Mouse (Mus musculus) stomach, embryonic 16.5 days (tissue): ENCODE measurements around the gene Tmem132e. TPM values are rescaled to one million over a fixed set of nuclear protein-coding genes. Genes with fewer than 3 reads are reported as not detected.

ENCODE experiments used
- ATAC-seq: fragments of 200-750 bp; cut with Nextera tagmentation; 2 replicates; pipeline ENCODE4 v1.8.0; 2017; ENCODE audit warnings: moderate number of reproducible peaks, moderate TSS enrichment; ENCODE audit not compliant: insufficient read depth, low FRiP score
- H3K27ac ChIP-seq: fragments of 300-500 bp; sonication (generic); 2 replicates; pipeline ENCODE4 v1.5.1; 2014; ENCODE audit warnings: low read length
- H3K27me3 ChIP-seq: fragments of 300-500 bp; sonication (generic); 2 replicates; pipeline ENCODE4 v1.6.1; 2014; ENCODE audit warnings: low read length, control low read depth, mixed read lengths; ENCODE audit not compliant: control insufficient read depth, insufficient read depth
- H3K36me3 ChIP-seq: fragments of 300-500 bp; sonication (generic); 2 replicates; pipeline ENCODE4 v1.6.1; 2014; ENCODE audit warnings: low read length; ENCODE audit not compliant: control insufficient read depth, insufficient read depth
- H3K4me1 ChIP-seq: fragments of 300-500 bp; sonication (generic); 2 replicates; pipeline ENCODE4 v1.6.1; 2014; ENCODE audit warnings: low read length, control low read depth, mixed read lengths; ENCODE audit not compliant: control insufficient read depth, insufficient read depth
- H3K4me2 ChIP-seq: fragments of 300-500 bp; sonication (generic); 2 replicates; pipeline ENCODE4 v1.6.1; 2014; ENCODE audit warnings: low read depth, low read length, mixed read lengths
- H3K4me3 ChIP-seq: fragments of 300-500 bp; sonication (generic); replicated peaks from 2 replicates; pipeline ENCODE4 v1.5.1; 2014; ENCODE audit warnings: mild to moderate bottlenecking, low read length
- H3K9ac ChIP-seq: fragments of 300-500 bp; sonication (generic); 2 replicates; pipeline ENCODE4 v1.6.1; 2014; ENCODE audit warnings: low read length
- H3K9me3 ChIP-seq: fragments of 300-500 bp; sonication (generic); replicated peaks from 2 replicates; pipeline ENCODE4 v1.6.1; 2016; ENCODE audit warnings: low read length, control low read depth; ENCODE audit not compliant: control insufficient read depth
- WGBS: fragments of 180-500 bp; shearing (Covaris S2); extraction: QIAGEN DNeasy Blood & Tissue Kit; methylation state at CpG from one replicate; pipeline ENCODE4 v1.1.7; 2014; 5-methylcytosine and 5-hydroxymethylcytosine counted together
- polyA plus RNA-seq: library from polyadenylated mRNA; unstranded; fragments of >200 nt; fragmentation: Nextera tagmentation; extraction: Ambion mirVana; gene quantifications from 2 replicates; pipeline ENCODE4 v1.2.1, GENCODE M21; 2015

Gene Tmem132e
- polyA plus RNA-seq, 1 experiment from 2014 or later, result 0.39 TPM

DNA sequence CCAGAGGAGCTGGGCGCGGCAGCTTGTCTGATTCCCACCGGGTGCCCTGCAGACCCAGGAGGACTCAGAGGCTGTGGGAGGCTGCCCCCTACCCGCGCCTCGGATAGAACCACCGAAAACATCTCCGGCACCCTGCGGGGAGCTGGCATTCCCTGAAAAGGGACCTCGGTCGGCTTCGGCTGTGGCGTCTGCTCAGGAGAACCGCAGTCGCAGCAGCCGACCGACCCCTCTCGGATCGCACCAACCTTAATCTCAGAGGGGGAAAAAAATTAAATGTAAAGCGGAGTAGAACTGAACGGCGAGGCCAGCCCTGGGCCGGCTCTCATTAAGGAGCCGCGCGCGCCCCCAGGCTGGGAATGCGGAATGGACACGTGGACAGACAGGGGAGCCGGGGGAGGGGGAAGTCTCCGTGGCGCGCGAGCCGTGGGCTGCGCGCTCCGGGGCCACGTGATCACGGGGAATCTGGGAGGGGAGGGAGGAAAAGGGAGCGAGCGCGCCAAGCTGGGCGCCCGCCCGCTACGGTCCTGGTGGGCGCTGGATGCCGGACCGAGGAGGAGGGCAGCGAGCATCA is 1.6 kb upstream of the Tmem132e start:
- peak; percentile 61; the same call in 1 of the 2 replicates for ATAC-seq
- peak overlapping the region; percentile 65 for H3K9ac ChIP-seq

DNA sequence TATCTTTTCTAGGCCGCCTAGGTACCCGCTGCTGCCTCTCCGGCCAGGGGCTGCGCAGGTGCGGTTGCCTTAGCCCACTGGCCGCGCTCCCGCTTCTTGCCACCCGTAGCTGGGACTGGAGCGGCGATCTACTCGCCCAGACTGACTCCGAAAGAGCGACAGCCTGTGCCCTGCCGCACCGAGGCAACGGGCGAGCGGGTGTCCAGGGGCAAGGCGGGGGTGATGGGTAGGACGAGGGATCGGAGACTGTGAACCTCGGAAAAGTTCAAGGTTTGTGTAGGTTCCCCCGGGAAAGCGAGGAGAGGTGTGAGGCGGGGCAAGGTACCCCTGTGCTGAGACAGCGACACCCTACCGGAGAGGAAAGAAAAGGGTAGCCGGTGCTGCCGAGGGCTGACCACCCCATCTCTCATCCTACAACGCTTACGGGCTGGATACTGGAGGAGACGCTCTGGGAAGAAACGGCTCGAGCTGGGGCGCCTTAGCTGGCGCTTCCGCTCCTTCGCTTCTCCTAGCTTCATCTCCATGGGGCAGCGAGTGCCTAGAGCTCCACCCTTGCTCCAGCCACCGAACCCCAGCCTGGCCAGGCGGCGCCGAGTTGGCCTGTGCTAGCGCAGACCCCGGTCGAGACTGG is 874 bp upstream of the Tmem132e start:
- no peak for ATAC-seq
- no peaks in the 10 kb centered on the region for H3K36me3 ChIP-seq
- under 1% methylated on average over 47 of the region's 47 CpGs for WGBS

More for the DNA sequence above, 1.6 kb upstream of the Tmem132e start:
- no peak overlapping the region for H3K27ac ChIP-seq
- H3K4me1 ChIP-seq, result peaks cover 13% of the 10 kb centered on the region
- no peaks in the 10 kb centered on the region for H3K36me3 ChIP-seq
- under 1% methylated on average over 50 of the region's 51 CpGs for WGBS
- H3K27me3 ChIP-seq, result peaks cover 80% of the 10 kb centered on the region
- H3K4me3 ChIP-seq, result peak overlapping the region; percentile 54
- H3K4me2 ChIP-seq, result peak overlapping the region; percentile 66
- no peaks in the 10 kb centered on the region for H3K9me3 ChIP-seq

DNA sequence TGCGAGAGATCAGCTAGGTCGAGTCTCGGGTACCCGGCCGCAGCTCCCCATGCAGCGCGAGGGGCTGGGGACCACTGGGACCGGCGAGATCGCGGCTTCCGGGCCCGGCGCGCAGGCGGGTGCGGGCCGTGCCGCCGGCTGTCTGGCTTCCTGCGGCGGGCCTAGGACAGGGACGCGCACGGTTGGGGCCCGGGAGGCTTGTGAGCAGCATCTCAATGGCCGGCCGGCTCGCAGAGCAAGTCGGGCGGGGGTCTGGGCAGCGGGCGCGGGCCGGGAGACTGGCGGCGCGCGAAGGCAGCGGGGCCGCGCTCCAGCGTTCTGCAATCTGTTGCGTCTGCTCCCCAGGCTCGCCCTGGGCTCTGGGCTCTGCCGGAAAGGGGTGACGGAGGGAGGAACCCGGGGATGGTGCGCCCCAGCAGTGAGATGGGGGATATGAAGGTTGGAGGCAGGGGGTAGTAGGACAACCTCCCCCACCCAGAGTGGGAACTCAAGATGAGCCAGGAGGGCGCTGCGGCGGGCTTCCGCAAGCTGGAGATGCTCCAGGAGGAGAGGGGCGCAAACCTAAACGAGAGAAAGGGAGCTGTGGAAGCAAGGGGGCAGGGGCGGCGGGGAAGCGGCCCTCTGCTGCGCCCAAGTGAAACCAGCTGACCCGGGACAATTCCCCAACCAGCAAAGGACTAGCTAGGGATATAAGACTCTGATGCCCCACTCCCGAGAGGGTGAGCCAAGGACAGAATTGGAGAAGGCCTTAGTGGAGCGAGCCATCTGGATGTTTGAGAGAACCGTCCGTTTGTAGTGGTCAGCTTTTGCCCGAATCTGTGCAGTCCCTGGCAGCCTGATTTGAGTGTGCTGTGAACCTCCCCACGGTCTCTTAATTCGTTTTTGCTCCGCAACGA is 944 bp downstream of the Tmem132e start:
- H3K27ac ChIP-seq, result no peak overlapping the region
- ATAC-seq, result no peak
- H3K27me3 ChIP-seq, result peaks cover 73% of the 10 kb centered on the region
- peak overlapping the region; percentile 54 for H3K4me3 ChIP-seq
- H3K4me2 ChIP-seq, result peak overlapping the region; percentile 66
- peak overlapping the region; percentile 65 for H3K9ac ChIP-seq
- peaks cover 13% of the 10 kb centered on the region for H3K4me1 ChIP-seq
- no peaks in the 10 kb centered on the region for H3K36me3 ChIP-seq
- no peaks in the 10 kb centered on the region for H3K9me3 ChIP-seq
- 2% methylated on average over 64 of the region's 69 CpGs for WGBS

More for the DNA sequence above, 874 bp upstream of the Tmem132e start:
- H3K27me3 ChIP-seq, result peaks cover 82% of the 10 kb centered on the region
- H3K4me1 ChIP-seq, result peaks cover 13% of the 10 kb centered on the region
- H3K27ac ChIP-seq, result no peak overlapping the region
- H3K4me3 ChIP-seq, result peak overlapping the region; percentile 54
- H3K4me2 ChIP-seq, result peak overlapping the region; percentile 66
- H3K9ac ChIP-seq, result peak overlapping the region; percentile 65; the same call in 1 of the 2 replicates
- no peaks in the 10 kb centered on the region for H3K9me3 ChIP-seq

DNA sequence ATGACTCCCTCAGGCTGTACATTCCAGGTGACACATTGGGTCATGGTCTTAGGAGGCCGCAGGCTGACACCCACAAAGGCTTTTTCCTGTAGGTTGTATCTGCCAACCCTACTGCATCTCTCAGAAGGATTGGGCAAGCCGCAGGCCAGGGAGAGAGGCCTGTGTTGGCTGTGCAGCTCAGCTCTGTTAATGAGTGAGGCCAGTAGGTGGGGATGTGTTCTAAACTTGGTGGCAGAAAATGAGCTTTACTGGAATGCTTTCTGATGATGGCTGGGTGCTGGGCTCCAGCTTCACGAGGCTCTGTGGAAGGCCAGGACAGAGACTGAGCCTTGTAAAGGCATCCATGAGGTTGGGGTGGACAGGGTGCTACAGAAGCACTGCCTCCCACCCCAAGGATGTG is 3.6 kb downstream of the Tmem132e start:
- peaks cover 49% of the 10 kb centered on the region for H3K27me3 ChIP-seq
- no peak overlapping the region for H3K4me3 ChIP-seq
- no peak overlapping the region for H3K27ac ChIP-seq
- ATAC-seq, result no peak
- 52% methylated on average over 3 of the region's 3 CpGs for WGBS
- H3K36me3 ChIP-seq, result no peaks in the 10 kb centered on the region
- H3K4me1 ChIP-seq, result peaks cover 11% of the 10 kb centered on the region
- no peak overlapping the region for H3K9ac ChIP-seq
- H3K9me3 ChIP-seq, result no peaks in the 10 kb centered on the region
- H3K4me2 ChIP-seq, result no peak overlapping the region

DNA sequence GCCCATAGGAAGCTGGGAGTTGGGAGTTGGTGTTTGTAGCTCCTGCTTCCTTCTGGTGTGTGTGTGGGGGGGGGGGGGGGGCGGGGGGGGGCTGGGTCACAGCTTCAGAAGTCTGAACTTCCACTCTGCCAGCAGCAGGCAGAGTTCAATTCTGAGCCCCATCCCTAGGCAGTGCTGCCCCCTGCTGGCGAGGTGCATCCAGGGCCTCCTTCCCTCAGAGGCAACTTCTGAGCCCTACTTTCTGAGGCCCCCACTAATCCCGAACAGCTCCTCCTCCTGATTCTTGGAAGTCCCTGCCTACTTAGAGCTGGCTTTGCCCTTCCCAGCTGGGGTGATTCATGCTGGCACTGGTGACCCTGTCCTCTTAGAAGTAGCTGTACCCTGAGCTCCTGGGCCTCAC is 10.9 kb downstream of the Tmem132e start:
- no peaks in the 10 kb centered on the region for H3K9me3 ChIP-seq
- no peak overlapping the region for H3K27ac ChIP-seq
- H3K36me3 ChIP-seq, result no peaks in the 10 kb centered on the region
- H3K4me1 ChIP-seq, result no peaks in the 10 kb centered on the region
- H3K4me2 ChIP-seq, result no peak overlapping the region
- H3K4me3 ChIP-seq, result no peak overlapping the region
- ATAC-seq, result no peak
- no peaks in the 10 kb centered on the region for H3K27me3 ChIP-seq
- WGBS, result 18% methylated on average over 3 of the region's 3 CpGs
- H3K9ac ChIP-seq, result no peak overlapping the region

DNA sequence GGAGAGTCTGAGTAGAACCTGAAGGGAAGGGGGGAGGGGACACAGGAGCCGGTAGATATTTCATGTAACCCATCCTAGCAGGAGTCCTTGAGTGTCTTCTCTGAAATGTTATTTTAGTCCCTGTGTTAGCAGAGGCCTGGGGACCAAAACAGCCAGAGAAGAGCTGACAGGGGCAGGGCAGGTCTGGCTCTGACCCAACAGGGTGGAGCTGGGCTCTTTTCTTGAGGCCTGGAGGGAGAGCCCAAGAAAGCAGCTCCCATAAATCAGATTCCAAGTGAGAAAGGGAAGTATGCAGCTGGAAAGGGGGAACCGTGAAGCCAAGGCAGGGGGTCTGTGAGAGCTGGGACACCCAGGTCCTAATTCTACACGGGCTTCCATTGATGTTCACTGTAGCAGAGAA is 16.9 kb downstream of the Tmem132e start:
- Histone ChIP-seq H3K36me3 (no peaks in the 10 kb centered on the region), H3K4me1 (no peaks in the 10 kb centered on the region), H3K27me3 (no peaks in the 10 kb centered on the region), H3K4me3 (no peak overlapping the region), H3K4me2 (no peak overlapping the region), H3K9ac (no peak overlapping the region), H3K9me3 (no peaks in the 10 kb centered on the region), H3K27ac (no peak overlapping the region)
- no peak for ATAC-seq
- 29% methylated on average over 3 of the region's 3 CpGs for WGBS

DNA sequence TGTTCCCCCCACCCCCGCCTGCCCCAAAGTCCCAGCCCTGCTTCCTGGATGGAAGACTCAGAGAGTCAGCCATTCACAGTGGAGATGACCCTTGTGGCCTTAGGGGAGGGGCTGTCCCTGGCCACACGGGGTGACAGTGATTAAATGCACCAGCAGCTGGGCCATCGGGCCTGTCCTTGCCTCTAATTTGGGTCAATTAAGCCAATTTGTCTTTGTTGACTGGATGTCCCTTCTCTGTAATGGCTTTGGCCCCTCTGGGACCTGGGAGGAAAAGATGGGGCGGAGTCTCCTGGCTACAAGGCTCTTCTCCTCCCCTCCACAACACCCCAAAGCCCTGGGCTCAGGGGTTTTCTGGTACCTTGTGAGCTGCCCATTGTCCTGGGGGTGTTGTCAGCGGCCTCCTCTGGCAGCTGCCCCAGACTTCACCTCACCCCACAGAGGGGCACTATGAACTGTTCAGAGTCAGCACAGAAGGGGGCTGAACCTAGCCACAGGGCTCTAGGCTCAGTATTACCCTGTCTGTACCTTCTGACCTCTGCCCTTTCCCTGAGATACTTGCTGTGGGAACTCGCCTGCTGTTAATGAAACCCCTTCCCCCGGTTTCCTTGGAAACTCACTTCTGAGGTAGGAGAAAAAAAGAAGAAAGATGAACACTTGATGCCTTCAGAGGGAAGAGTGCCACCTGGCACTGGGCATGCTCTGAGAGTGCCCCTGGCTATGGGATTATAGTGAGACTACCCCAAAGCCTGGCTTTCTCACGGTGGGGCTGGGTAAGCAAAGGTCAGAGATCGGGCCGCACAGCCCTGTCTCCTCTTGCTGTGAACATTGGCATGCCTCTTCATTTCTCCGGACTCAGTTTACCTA is 17.9 kb downstream of the Tmem132e start:
- no peaks in the 10 kb centered on the region for H3K4me1 ChIP-seq
- 39% methylated on average over 11 of the region's 11 CpGs for WGBS
- H3K9me3 ChIP-seq, result no peaks in the 10 kb centered on the region
- H3K27ac ChIP-seq, result no peak overlapping the region
- H3K4me2 ChIP-seq, result no peak overlapping the region
- H3K27me3 ChIP-seq, result no peaks in the 10 kb centered on the region
- no peaks in the 10 kb centered on the region for H3K36me3 ChIP-seq
- H3K9ac ChIP-seq, result no peak overlapping the region
- H3K4me3 ChIP-seq, result no peak overlapping the region
- ATAC-seq, result no peak

DNA sequence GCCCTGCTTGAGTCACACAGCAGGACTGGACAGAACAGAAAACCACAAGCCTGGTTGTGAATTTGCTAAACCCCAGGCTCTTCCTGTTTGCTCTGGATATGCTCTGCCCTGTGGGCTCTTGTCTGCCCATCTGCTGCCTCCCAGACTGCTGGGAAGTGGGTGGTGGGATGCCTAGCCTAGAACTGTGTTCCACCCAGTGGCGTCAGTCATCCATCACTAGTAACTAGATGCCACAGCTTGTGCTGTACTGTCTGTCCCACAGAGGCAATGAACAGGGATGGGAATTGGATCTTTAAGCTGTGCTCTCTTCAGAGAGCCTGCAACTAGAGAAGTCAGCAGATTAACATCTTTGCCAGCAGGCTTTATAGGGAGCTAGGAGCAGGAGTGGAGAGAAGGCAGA is 23.8 kb downstream of the Tmem132e start:
- no peaks in the 10 kb centered on the region for H3K4me1 ChIP-seq
- no peaks in the 10 kb centered on the region for H3K27me3 ChIP-seq
- H3K9me3 ChIP-seq, result no peaks in the 10 kb centered on the region
- H3K4me3 ChIP-seq, result no peak overlapping the region
- WGBS, result 63% methylated on average over 1 of the region's 1 CpGs
- H3K36me3 ChIP-seq, result no peaks in the 10 kb centered on the region
- H3K9ac ChIP-seq, result no peak overlapping the region
- H3K4me2 ChIP-seq, result no peak overlapping the region
- no peak overlapping the region for H3K27ac ChIP-seq
- no peak for ATAC-seq
